Mouse (Mus musculus) spleen, adult 12 weeks (tissue): ENCODE measurements around the gene Vps52.

ENCODE experiments used
- DNase-seq: peaks from one replicate; pipeline ENCODE4 v3.0.0; 2022; ENCODE audit warnings: low spot score

Gene Vps52

DNA sequence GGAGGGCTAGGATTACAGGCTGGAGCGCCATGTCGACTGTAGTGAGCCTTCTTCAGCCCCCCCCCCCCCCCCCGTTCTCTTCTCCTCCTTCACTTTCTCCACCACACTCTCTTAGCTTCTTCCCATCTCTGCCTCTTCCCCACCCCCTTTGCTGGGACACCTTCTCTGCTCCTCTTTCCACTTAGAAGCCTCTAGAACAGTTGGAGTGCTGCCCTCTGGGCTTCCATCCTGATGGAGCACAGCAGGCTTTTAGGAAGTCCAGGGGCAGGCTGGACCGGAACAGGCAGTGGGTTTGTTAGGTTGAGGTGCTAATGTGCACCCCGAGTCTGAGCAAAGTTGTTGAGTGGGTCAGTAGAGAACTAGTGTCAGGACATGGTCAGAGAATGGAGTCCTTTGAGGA lies 54.5 kb downstream of the Vps52 start:
- no peak for DNase-seq

DNA sequence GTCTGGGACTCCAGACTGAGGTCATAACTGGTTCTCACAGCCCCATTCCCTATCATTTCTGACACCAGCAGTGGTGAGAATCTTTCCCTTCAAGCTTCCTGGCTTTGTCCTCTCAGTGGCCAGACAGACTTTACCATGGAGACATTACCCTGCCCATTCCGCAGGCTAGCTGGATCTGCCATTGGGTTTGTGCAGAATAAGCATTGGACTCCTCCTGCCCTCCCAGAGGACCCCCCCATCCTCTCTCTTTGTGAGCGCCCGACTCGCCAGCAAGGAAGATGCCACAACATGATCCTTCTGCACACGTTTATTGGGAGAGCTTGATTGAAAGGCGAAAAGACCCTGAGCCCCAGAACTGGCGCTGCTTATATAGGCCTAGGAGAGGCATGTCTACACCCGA lies 57.8 kb downstream of the Vps52 start:
- DNase-seq: no peak
